Mouse (Mus musculus): Measurements from ENCODE around the gene Rmi2.

The Rmi2 gene

DNA sequence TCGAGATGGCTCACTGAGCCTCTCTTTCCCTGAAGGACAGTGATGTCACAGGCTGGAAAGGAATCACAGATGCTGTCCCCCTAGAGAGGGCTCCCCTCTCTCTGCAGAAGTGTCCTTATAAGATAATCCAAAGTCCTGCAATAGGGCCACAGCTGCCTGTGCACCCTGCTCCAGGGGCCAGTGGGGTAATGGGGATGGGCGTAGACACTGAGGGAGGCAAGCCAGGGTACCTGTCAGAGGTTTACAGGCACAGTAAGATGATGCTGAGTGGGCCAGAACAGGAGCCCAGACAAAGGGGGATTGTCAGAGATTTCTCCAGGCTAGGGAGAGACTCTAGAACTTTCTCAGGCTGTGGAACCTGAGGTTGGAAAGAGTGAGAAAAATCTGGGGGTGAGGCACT is 32.6 kb downstream of the Rmi2 start:
- DNase-seq: no peak

DNA sequence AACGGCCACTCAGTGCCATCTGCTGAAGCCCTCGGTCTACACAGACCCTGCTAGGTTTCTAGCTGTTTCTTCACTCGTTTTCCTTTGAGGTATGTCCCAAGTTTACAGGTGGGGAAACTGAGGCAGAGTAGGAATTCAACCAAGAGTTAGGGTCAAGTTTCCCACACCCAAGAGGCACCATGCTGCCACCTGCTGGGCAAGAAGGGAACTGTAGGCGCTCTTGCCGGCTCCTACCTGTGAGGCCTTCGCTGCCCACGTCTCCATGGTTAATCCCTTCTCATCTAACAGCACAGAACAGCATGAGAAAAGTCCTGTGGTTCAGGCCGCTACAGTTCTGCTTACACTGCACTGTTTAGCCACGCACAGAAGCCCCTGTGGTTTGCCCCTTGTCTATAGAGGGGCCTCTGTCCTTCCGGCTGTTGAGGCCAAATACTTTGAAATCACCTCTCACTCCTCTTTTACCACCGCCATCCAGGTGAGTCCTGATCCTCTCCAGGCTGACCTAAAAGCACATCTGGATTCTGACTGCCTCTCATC is 33.1 kb downstream of the Rmi2 start:
- peak; percentile 77 to 78 for DNase-seq

DNA sequence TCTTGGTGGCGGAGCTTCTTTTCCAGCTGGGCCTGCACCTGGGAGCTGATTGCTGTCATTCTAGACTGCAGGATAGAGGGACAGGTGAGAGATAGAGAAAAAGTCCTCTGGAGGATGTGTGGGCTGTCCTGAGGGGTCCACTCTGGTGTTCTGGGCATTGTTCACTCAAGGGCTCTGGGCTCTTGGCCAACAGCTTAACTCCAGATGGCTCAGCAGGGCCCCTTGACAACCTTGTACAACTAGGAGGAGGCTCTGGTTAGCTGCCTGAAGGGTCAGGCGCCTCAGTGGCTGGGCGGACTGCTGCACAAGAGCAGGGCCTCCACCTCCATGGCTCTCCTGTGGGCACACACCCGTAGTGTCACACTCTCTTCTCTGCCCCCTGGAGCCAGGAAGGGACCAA is 36.1 kb downstream of the Rmi2 start:
- no peak for DNase-seq

DNA sequence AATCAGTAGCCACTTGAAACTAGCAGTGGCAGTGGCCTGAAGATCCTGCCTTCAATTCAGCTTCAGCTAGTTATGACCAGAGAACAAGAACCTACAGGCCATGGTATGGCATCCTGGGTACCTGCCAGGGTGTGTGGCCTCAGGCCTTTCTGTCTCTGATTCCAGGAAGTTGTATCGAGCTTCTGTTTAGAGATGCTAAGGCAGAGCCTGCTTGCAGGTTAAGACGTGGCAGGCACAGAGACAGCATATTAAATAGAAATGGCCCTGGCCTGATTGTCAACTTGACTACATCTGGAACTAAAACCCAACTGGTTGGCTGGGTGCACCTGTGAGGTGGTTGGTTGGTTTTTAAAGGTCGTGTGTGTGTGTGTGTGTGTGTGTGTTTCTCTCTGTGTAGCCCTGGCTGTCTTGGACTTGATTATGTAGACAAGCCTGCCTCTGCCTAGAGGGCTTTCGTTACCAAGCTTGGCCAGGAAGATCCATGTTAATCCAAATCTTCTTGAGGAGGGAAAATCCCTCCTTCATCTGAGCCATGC is 38.0 kb downstream of the Rmi2 start:
- no peak for DNase-seq

DNA sequence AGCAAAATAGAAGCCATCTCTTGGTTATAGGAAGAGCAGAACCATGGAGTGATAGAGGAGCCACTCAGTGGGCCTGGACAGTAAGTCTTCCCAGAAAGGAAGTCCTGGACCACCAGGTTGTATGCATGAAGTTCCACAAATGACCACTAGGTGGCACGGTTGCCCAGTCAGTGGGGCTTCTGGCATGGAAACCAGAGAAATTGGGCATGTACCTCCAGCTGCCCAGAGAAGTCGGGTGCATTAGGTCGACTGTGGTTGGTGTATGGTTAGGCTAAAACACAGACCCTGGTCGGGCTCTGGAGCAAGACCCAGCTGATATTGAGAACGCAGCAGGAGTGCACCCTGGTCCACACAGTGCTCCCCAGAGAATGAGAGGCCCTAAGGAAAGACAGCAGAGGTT is 38.8 kb downstream of the Rmi2 start:
- DNase-seq: peak; percentile 90 to 91

DNA sequence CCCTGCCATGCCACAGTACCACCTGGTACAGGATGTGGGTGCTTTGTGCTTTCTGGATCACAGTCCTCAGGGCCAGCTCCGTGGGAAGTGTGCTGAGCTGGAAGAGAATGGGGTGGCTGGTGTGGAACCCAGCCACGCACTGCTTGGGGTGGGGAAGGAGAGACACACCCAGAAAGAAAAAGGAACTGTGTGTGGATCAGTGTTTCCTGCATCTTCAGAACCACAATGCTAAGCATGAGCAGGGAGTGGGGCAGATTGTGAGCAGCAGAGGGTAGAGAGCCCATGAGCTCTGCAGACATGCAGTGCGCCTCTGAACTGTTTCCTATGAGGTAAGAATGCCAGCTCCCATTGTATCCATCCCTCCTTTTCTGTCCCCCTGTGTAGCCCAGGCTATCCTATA is 43.4 kb downstream of the Rmi2 start:
- DNase-seq: no peak

DNA sequence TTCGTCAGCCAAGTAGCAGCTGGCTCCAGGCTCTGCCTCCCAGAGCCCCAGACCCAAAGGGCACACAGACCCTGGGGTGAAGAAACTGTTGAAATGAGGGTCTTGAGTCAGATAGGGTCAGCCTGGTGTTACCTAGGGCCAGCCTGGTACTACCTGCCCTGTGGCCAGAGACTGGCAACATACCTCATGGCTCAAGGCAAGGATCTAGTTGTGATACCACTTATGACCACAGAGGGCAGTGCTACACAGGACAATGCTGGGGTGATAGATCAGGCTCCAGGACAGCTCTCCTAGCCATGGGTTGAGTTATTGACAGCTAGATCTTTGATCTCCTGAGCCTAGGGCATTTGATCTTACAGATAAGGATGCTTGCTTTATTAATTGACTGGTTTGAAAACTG is 44.6 kb downstream of the Rmi2 start:
- DNase-seq: peak; percentile 78

DNA sequence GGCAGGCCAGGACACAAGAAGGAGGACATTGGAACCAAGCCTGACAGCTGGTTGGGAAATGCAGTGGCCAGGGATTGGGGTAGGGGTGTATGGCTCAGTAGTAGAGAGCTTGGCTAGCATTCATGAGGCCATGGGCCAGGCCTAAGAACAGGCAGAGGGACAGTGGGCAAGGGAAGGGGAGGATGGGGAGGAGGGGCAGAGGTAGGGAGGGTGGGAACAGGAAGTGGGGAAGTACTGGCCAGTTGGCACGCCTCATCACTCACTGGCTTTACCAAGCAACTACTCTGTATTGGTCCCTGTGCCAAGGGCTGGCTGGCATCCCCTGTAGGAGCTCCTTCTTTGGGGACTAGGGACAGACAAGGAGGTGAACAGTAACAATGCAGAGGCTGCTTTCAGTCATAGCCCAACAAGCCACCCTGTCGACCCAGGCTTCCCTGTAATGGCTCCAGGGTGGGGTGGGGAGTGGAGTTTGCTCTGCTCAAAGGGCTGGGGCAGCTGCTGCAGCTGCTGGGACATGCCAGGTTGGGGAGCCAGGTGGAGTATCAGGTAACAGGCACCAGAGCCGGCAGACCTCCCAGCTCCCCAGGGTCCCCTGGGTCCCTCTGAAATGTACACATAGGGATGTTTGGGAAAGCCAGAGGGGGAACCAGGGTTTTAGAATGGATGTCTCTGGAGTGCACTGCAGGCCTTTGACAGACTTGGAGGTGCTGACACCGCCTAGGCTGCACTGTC is 46.5 kb downstream of the Rmi2 start:
- no peak for DNase-seq

DNA sequence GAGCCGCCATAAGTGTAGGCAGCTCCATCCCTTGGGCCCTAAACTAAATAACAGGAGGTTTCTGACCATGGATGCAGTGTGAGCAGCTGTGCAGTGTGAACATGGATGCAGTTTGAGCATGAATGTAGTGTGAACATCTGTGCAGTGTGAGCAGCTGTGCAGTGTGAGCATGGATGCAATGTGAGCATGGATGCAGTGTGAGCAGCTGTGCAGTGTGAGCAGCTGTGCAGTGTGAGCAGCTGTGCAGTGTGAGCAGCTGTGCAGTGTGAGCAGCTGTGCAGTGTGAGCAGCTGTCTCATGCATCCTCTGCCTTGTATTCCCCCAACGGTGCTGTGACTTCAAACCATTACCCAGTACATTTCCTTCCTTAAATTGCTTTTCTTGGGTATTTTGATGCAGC is 52.6 kb downstream of the Rmi2 start:
- DNase-seq: no peak

DNA sequence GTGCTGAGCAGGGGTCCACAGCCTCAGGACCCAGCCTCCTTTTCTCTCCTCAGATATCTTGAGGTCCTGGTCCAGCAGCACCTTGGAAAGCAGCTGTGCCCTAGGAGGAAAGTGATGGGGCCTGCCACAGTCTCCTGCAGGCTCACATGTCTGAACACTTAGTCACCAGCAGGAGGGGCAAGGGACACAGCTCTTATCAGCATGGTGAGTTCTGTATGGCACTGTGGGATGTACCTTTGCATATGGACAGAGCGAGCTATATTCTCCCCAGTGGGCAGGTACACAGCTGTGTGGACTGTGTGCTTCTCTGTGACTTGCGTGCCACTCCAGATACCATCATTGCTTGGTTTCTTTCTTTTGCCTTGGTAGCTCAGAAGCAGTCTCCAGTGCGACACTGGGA is 55.5 kb downstream of the Rmi2 start:
- DNase-seq: no peak

DNA sequence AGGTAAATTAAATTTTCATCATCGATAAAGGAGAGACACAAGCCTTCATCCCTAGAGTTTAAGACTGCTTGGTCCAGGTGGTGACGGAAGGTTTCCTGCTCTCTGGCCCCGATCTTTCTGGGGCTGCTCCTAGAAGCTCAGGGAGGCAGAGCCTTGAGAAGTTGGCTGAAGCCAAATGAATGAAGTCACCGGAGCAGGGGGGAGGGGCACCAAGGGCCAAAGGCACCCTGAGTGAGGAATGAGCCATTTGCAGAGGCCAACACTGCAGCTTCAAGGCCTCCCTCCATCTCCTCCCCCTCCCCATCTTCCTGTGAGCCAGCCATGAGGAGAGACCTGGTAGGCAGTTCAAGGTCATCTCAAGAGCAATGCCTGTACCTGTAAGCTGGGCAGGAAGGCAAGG is 58.3 kb downstream of the Rmi2 start:
- DNase-seq: no peak

DNA sequence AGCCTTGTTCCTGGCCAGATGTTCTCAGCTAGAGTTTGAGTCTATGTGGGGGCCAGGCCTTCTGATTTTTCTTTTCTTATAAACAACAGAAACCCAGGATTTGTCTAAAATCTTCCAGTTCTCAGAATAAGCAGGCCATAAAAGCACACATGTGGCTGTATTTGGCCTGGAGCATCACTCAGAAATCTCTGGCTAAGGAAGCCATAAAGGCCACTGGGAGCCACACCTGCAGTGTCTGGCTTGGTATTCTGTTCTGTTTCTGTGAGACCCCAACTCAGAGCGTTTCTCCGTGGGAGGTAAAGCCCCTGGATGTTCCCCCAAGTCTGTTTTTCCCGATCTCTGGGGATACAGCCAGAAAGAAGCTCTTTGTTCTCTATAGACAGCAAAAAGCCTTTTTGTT is 61.0 kb downstream of the Rmi2 start:
- no peak for DNase-seq

DNA sequence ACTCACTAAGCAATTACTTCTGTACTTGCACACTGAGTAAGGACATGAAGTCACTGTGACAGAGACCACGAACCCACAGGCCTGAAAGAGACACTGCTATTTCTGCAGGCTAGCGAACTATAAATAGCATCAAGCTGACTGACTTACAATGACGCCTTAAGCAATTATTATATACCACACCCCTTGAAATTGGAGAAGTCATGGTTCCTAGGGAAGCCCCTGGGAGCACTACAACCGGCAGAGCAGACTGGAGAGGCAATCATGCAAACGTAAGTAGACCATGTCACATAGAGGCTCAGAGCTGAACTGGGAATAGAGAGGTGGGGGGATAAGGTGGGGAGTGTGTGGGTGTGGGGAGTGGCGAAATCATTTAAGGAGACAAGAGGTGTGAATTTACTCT is 62.5 kb downstream of the Rmi2 start:
- DNase-seq: peak in 1 of 2 experiments; percentile 13

DNA sequence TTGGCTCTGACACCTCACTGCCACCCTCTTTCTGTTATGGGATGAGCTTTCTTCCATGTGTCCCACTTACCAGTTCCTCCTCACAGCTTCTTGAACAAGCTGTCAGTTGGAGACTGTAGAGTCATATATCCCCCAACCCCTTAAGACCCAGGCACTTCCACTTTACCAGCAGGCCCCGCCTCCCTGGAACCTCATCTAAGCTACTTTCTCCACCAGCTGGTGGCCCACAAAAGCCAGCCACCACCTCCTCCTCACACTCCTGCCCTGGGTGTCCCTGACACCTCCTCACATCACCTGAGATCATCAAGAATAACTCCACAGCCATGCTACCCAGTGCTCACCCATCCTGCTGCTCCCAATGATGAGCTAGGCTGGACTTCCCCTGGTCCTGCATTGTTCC is 65.9 kb downstream of the Rmi2 start:
- no peak for DNase-seq

DNA sequence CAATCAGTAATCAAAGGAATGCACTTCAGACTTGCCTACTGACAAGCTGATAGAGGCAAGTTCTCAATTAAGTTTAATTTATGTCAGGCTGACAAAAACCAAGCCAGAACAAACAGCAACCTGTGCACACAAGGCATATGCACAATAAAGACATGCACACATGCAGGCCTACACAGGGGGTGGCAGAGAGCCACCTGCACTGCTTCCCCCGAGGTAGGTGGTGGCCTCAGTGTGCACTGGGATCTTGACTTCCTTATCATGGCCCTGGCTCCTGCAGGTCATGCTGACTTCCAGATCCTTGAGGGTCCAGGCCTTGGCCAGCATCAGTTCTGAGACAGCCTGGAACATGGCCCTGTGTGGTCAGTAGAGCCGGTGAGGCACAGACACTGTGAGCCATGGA is 67.1 kb downstream of the Rmi2 start:
- no peak for DNase-seq

DNA sequence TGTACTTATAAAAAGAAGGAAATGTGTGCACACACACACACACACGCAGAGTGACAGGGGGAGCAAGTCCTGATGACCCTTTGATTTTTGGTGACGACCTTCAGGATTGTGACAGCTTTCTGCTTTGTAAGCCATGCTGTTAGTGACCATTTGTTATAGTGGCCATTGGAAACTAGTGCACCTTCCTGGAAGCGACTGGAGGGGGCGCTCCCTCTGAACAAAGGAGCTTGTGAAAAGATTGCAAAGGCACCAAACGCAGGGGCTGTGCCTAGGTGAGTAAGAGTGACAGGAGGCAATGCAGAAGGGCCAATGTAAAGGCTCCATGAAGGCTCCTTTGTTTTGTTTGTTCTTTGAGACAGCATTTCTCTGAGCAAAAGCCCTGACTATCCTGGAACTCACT is 68.0 kb downstream of the Rmi2 start:
- DNase-seq: no peak

DNA sequence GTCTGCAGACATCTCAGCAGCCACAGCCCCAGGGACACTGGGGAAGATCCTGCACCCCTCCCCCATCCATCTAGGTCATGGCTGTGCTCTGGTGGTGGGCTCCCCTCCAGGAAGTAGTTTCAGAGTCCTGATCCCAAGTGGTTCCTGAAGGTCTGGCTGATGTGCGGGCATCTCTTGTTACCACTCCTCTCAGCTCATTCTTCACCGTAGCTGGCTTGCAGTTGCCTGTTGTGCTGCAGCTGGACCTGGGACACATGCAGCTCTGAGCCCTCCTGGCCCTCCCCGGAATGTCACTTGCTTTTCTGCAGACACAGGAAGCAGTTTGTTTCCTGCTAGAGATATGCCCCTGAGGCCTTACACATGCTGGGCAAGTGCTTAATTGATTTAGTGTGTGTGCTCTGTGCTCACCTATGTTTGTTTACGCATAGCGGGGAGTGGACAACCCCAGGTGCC is 70.8 kb downstream of the Rmi2 start:
- DNase-seq: no peak

DNA sequence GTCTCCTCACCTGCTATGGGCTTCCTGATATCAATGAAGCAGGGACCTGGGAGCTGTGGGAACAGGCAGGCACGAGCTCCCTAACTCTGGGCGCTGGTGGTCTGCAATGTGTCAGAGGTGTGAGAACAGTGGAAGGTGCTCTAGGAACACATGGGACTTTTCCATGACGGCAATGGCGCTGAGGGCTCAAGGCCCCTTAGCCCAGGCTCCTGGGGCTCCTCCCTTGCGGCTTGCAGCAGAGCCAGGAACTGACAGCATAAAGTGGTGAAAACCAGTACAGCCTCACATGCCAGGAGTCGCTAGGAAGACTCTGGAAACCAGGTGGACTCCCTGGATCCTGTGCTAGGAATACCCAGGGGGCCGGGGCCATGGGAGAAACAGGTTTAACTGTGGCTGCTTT is 75.7 kb downstream of the Rmi2 start:
- no peak for DNase-seq

DNA sequence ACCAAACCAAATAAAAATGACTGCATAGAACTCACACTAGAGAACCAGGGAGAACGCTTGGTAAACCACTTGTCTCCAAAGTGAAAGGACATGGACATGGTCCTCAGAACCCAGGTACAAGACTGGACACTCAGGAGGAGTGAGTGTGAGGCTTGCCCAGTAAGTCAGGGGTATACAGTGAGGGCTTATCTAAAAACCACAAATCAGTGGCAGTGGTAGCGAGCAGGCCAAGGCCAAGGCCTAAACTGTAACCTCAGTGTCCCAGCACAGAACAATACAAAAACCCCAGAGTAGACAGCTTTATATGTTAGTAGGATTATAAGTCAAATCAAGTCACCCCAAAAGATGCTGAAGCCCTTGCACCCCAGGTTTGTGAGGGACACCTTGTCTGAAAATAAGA is 76.2 kb downstream of the Rmi2 start:
- DNase-seq: no peak

DNA sequence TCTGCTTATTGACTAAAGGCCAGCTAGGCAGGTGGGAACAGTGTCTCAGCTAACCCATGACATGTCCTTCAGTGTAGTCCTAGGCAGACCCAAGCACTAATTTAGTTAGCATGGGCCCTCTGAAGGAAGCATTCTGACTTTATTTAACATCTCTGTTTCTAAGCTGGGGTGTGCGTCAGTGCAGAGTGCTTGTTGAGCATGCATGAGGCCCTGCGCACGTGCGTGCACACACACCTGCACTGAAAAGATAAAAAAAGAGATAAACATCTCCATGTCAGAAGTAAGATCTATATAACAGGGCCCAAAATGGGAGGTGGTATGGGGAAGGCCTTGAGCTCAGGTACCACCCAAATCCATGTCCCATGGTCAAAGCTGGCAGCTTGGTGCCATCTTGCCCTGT is 80.2 kb downstream of the Rmi2 start:
- no peak for DNase-seq

DNA sequence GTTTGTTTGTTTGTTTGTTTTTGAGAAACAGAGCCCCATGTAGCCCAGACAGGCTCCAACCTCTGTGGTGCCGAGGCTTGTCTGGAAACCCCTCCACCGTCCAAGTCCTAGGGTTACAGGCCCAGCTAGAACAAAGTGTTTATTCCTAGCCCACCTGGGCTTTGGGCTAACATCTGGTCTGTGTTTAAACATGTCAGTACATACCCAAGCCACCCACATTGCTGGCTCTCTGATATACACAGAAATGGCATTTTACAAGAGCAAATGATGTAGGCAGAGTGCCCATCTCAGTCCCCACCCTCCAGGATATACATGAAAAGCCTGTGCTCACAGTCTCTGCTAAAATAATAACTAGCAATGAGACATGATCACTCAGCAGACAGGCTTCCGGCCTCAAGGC is 81.4 kb downstream of the Rmi2 start:
- no peak for DNase-seq

DNA sequence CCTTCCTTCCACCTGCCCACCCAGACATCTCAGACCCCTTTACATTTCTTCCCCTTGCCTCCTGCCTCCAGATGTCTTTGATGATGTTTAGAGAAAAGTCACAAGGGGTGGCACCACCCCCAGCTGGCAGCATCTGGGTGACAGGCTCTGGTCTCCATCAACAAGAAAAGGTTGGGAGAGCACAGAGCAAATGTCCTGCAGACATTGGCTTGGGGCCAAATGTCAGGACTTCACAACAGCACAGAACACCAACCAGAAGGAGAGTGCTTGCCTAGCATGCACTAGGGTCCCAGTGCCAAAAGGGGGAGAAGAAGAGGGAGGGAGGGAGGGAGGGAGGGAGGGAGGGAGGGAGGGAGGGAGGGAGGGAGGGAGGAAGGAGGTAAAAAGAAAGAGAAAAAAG is 85.0 kb downstream of the Rmi2 start:
- no peak for DNase-seq

DNA sequence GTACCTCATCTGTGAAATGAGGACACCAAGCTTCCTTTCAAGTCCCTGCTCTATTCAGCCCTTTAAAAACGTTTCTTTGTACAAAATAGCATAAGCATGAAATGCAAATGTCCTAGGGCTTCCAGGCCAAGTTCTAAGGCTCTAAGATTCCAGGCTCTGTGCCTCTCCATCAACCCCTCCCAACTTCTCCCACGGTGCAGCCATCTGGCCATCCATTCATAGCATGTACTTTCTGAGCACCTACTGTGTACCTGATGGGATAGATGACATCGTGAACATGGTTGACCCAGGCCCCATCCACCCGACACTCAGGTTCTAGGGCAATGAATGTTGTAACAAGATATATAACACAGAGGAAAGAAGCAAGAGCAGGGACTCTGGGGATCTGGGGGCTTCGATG is 88.7 kb downstream of the Rmi2 start:
- DNase-seq: no peak

DNA sequence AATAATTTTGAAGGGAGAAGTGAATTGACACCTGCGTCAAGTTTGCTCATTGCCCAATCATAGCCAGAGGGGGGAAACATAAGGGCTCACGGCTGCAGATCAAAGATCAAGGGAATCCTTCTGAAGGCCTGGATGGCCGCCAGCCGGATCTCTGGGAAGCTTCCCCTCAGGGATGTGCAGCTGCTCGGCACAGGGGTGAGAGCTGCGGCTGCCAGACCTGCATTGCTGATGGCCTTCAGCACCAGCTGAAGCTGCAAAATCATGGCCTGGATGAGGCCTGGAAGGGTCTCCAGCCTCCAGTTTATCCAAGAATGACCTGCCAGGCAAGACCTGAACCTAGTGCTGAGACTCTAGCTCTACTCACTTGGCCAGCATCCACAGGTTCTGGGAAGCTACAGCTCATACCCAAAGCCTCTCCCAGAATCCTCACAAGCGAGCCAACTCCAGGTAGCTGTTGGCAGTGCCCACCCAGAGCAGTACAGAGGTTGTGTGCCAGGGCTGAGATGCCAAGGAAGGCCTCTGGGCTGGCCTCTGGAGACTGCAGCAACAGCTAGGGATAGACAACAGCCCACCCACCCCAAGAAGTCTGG is 90.8 kb downstream of the Rmi2 start:
- no peak for DNase-seq

DNA sequence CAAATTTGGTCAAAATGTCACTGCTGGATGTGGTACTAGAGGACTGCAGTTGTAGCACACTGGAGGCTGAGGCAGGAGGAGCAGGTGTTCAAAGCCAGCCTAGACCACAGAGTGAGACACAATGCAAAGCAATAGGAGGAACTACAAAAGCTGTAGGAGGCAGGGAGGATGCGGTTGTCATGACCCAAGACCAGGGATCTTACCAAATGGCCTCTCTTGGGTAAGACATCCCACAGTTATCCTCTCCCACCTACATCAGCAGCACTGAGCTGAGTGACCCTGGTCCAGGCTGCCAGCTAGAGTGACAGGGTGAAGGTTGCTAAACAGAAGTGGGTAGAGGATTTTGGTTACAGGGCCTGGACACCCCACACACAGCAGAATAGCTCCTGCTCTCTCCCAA is 92.2 kb downstream of the Rmi2 start:
- DNase-seq: no peak
